In genomic region chr1:176873463-176873862, GRCm38 (mm10) we compare ENCODE assay signal across 21 mouse cellular contexts.
"Had no signal": no experiment of that assay in that cellular context is flagged by ENCODE, and none has a peak within 500 bp of the region (broad histone marks: within the 10 kb centered on the region; RNA-seq: fewer than 3 reads in every experiment).

No protein-coding gene starts in this region.

- H3K4me2 ChIP-seq: limb, embryonic 15.5 days; lung, embryonic 15.5 days; midbrain, embryonic 12.5 days had no signal

- H3K9ac ChIP-seq: limb, embryonic 15.5 days; liver, embryonic 14.5 days; lung, embryonic 15.5 days; midbrain, embryonic 12.5 days had no signal

- ATAC-seq: inflammation-experienced regulatory T-cells, adult 6 months; intestine, embryonic 16.5 days had no signal

- H3K36me3 ChIP-seq: lung, embryonic 15.5 days had no signal

- H3K4me1 ChIP-seq: limb, embryonic 15.5 days; lung, embryonic 15.5 days had no signal

- H3K27me3 ChIP-seq: limb, embryonic 15.5 days; lung, embryonic 15.5 days; megakaryocyte, embryonic 14.5 days; midbrain, embryonic 12.5 days had no signal

- H3K4me3 ChIP-seq: limb, embryonic 15.5 days; lung, embryonic 15.5 days; megakaryocyte, embryonic 14.5 days; midbrain, embryonic 12.5 days had no signal

- H3K9me3 ChIP-seq: limb, embryonic 15.5 days; lung, embryonic 15.5 days; megakaryocyte, embryonic 14.5 days; midbrain, embryonic 12.5 days had no signal

- DNase-seq: kidney, adult 18-20 months; kidney, adult 9 months; kidney, postnatal 14 days; kidney, postnatal 4 days; left cerebral cortex, postnatal 4 days; lung, adult 18-20 months; lung, postnatal 10 days; lung, postnatal 36 days; right cerebral cortex, adult 18-20 months; right cerebral cortex, postnatal 14 days; right cerebral cortex, postnatal 4 days; thymus, adult 2 months; thymus, postnatal 25 days had no signal

- H3K27ac ChIP-seq: limb, embryonic 15.5 days; liver, embryonic 14.5 days; lung, embryonic 15.5 days; midbrain, embryonic 12.5 days; stomach, postnatal 0 days had no signal
